Mouse (Mus musculus) embryonic fibroblast, embryonic 13.5 days (primary cell): ENCODE data around the gene Crebl2.

Experiments
- CTCF ChIP-seq: IDR thresholded peaks from 2 replicates; pipeline ENCODE4 v1.5.1; 2011; ENCODE audit warnings: mild to moderate bottlenecking, control low read depth, low read length, moderate library complexity, borderline replicate concordance; ENCODE audit not compliant: insufficient read depth
- POLR2A ChIP-seq: IDR thresholded peaks from 2 replicates; pipeline ENCODE4 v1.6.1; 2011; ENCODE audit warnings: low read depth, mild to moderate bottlenecking, control low read depth, low read length, moderate library complexity

GRCm38 (mm10) chr6:134807091-134807490 lies 22.9 kb upstream of the Crebl2 start:
- TF ChIP-seq CTCF (no peak), POLR2A (no peak)
